Mouse (Mus musculus): ENCODE measurements around the gene Pdyn.

Pdyn gene

DNA sequence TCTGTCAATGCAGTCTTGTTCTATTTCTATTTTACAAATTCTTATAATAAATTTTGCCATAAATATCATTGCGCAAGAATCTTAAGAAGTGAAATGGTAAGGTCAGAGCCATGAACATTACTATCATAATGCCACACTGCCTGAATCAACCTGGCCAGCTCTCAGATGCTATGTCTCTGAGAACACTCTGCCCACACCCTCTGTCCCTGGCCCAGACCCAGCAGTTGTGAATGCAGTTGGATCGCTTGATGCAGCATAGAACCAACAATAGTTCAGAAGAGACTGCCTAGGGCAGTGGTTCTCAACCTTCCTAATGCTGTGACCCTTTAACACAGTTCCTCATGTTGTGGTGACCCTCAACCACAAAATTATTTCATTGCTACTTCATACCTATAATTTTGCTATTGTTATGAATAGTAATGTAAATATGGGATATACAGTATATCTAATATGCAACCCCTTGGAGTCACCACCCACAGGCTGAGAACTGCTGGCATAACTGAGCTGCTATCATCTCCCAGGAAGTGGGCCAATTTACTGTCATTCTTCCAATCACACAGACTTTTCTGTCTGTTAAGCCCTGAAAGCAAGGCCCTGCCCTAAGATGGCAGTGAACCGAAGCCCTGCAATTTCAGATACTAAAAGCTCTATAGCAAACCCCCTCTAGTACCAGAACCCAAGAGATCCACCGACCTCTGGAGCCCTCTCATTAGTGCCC lies 45.3 kb downstream of the Pdyn start:
- no peak for DNase-seq (ENCODE audit: low spot score)

DNA sequence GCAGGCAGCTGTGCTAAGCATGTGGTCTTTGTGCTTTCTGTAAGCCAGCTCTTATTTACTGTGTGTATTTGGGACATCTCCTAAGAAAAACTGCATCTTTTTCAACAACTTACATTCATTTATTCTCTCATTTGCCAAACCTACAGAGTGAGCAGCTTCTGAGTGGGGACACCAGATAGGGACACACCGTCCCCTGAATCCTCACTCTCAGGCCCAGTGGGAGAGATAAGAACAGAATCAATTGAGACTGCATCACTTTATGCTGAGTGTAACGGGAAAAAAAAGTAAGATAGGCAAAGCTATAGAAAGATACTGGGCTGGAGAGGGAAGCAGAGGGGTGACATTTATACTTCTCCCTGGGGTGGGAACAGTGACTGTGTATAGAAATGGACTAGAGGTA lies 46.0 kb downstream of the Pdyn start:
- no peak for DNase-seq (ENCODE audit: low spot score)

DNA sequence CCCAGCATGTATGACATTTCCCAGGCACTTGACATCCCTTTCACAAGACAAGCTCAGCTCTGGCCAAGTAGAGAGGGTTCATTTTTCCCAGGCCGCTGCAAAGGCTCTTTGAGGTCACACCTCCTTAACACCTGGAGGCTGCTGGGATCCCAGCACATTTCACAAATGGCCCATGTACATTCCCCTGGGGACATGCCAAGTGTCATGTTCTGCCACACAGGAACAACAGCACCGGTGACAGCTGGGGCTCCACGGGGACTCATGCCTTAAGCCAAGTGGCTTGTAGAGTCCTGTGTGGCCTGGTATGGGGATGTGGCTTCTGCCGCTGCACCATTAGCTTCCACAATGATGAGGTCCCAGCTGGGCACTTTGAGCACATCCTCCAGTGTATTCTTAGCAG lies 47.0 kb downstream of the Pdyn start:
- DNase-seq (ENCODE audit: low spot score), result no peak

Data from layer of hippocampus, adult 11-12 months (tissue).